Mouse (Mus musculus) heart, adult 11 months (tissue): ENCODE results near the gene Prpf6.
A peak's percentile ranks its signal among the peaks of the same experiment; 100 is the strongest.

Experiments used
- DNase-seq: peaks from one replicate; pipeline ENCODE4 v3.0.0; 2022

Prpf6 gene

GRCm38 (mm10) chr2:181659609-181660055 is 68.0 kb downstream of the Prpf6 start:
- peak; percentile 99 for DNase-seq

GRCm38 (mm10) chr2:181662620-181663297 is 71.1 kb downstream of the Prpf6 start:
- peak; percentile 95 for DNase-seq

GRCm38 (mm10) chr2:181663298-181663630 is 71.6 kb downstream of the Prpf6 start:
- peak; percentile 99 for DNase-seq

- peak; percentile 95 for DNase-seq
Measured at GRCm38 (mm10) chr2:181670285-181670912, 78.7 kb downstream of the Prpf6 start.

- DNase-seq = peak; percentile 75
Measured at GRCm38 (mm10) chr2:181670913-181671311, 79.2 kb downstream of the Prpf6 start.

GRCm38 (mm10) chr2:181671326-181671725 is 79.7 kb downstream of the Prpf6 start, which contains the start of gene Sox18:
Gene Sox18 (minus strand): TSS chr2:181671640.
- DNase-seq = peak; percentile 99

- peak; percentile 70 for DNase-seq
Measured at GRCm38 (mm10) chr2:181671984-181672383, 80.3 kb downstream of the Prpf6 start.

GRCm38 (mm10) chr2:181673501-181673900 is 81.8 kb downstream of the Prpf6 start:
- DNase-seq = peak; percentile 95

GRCm38 (mm10) chr2:181674934-181675333 is 83.3 kb downstream of the Prpf6 start:
- DNase-seq = peak; percentile 92

- DNase-seq = peak; percentile 100
Measured at GRCm38 (mm10) chr2:181675454-181675853, 83.8 kb downstream of the Prpf6 start.

GRCm38 (mm10) chr2:181676424-181676823 is 84.8 kb downstream of the Prpf6 start:
- DNase-seq = no peak

GRCm38 (mm10) chr2:181677096-181677754 is 85.6 kb downstream of the Prpf6 start:
- peak; percentile 99 for DNase-seq

GRCm38 (mm10) chr2:181677755-181678098 is 86.1 kb downstream of the Prpf6 start:
- peak; percentile 96 for DNase-seq

- peak; percentile 98 for DNase-seq
Measured at GRCm38 (mm10) chr2:181678780-181679179, 87.1 kb downstream of the Prpf6 start.

GRCm38 (mm10) chr2:181679951-181680715 is 88.5 kb downstream of the Prpf6 start, which contains the start of gene Tcea2:
Gene Tcea2 (plus strand): TSS chr2:181680310.
- peak; percentile 98 for DNase-seq

GRCm38 (mm10) chr2:181680716-181681117 is 89.0 kb downstream of the Prpf6 start:
- DNase-seq = peak; percentile 94

GRCm38 (mm10) chr2:181681978-181682377 is 90.3 kb downstream of the Prpf6 start:
- peak; percentile 57 for DNase-seq

- DNase-seq = peak; percentile 90
Measured at GRCm38 (mm10) chr2:181683381-181683780, 91.7 kb downstream of the Prpf6 start.

- DNase-seq = peak; percentile 85
Measured at GRCm38 (mm10) chr2:181684713-181685112, 93.0 kb downstream of the Prpf6 start.

GRCm38 (mm10) chr2:181685686-181686085 is 94.0 kb downstream of the Prpf6 start:
- peak; percentile 82 for DNase-seq

- peak; percentile 87 for DNase-seq
Measured at GRCm38 (mm10) chr2:181687586-181687985, 95.9 kb downstream of the Prpf6 start.

GRCm38 (mm10) chr2:181689466-181690160 is 97.9 kb downstream of the Prpf6 start:
- DNase-seq = peak; percentile 74
